Mouse (Mus musculus) heart, adult 8-10 months (tissue): ENCODE data around the gene Klra6. TPM values are rescaled to one million over a fixed set of nuclear protein-coding genes. Genes with fewer than 3 reads are reported as not detected.
"Not testable (repeated sequence)": the region's sequence is repeated elsewhere in the genome, so short reads cannot be mapped to it uniquely, and the experiment has no call there.

Experiments used
- DNase-seq: peaks from one replicate; pipeline ENCODE4 v3.0.0; 2022; ENCODE audit warnings: low spot score
- total RNA-seq, 4 experiments: library from RNA; stranded (reverse); gene quantifications; 2 replicates each; pipeline ENCODE4 v1.2.4; 2022

Klra6 gene
- not detected for total RNA-seq

DNA sequence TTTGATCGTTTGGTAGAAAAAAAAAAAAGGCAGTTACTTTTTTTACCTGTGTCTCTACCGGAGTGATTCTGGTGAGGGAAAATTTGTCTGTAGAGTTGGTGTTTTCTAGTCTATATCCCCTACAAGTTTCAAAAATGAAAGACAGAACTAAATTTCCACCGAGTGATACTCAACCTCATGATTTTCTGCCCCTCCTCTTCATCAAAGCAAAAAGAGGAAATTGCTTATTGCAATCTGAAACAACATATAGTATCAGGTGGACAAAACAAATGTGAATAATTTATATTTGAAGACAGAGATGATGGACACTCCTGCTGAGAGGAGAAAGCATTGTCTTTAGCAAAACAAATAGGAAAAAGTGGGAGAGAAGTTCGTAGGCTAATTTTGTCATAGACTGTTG, at the start of gene Klra6:
Gene Klra6, minus strand, starts transcription at position 101 of the 400 bp plus-strand sequence.
- DNase-seq: no peak

DNA sequence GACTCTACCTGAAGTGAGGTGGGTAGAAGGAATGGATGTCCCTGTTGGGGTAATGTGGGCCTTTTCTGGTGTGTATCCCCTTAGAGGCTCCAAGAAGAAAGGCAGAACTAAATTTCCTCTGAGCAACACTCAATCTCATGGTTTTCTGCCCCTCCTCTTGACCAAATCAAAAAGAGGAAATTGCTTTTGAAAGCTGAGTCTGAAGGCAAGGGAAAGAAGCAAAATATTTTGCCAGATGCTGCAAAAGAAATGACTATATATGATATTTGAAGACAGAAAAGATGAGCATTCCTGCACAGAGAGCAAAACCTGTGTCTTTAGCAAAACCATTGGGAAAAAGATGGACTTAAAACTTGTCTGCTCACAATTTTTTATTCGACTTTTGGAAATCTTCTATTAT, 40.4 kb upstream of the Klra6 start, which contains the start of gene Klra4:
Gene Klra4, minus strand, starts transcription at position 101 of the 400 bp plus-strand sequence.
- not testable (repeated sequence) for DNase-seq

DNA sequence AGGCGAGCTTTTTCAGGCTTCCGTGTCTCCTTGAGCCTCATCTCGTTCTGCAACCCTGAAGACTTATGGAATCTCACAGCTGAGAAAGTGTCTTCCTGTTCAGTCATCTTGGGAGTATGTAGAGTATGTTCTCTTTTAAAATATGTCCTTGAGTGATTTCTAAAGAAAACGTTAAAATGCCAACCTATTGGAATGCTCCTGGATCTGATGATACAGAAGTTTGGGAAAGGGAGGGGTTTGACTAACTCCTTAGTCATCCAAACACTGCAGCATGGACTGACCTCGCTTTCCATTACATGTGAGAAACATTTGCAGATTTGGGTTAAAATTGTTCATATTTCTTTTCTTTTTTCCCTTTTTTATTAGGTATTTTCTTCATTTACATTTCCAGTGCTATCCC, 38.4 kb upstream of the Klra6 start:
- DNase-seq: no peak

DNA sequence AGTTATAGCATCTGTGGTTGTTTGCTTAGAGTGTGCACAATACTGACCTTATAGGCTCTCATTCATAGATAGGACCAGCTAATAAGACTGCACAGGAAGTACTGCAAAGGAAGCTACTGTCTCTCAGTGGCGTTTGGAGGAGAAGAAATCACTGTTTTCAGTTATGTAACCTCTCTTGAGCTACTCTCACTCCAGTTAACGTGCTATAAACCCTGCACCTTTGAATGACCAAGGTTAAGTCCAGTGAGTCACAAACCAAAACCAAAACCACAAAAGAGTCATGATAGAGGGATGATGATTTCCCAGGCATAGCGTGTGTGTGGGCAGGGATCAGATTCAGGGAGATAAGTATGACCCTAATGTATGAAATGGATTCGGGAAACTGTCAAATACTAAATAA, 8.4 kb upstream of the Klra6 start:
- not testable (repeated sequence) for DNase-seq

DNA sequence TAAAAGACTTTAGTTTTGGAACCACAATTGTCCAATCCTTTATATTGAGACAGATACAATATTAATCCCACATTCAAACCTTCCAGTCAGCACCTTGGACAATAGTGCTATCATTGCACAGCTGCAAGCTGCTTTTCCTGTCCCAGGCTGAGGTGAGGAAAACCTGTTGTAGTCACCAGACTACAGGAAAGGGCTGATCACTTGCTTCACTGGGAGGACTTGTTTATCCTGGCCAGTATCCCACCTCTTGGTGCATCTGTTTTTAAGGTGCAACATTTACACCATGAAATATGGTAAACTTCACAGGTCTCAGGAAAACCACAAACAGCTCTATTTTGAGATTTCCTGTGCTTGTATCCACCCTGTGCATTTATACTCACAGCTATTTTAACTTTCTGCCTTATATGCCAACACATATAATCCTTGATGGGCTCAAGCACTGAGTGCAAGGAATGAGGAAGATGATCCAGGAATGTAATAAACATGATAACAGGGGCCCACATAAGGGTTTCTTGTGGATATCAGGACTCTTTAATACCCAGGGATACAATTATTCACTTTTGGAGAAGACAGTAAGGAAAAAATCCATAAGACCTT, 4.8 kb upstream of the Klra6 start:
- DNase-seq: peak; percentile 14

Other genes starting within 250 kb of the Klra6 start
- gene Gm156, start 242.7 kb downstream of the Klra6 start, total RNA-seq: not detected
- gene Gm17631, start 164.3 kb downstream of the Klra6 start, total RNA-seq: not detected
- not detected for gene Klra17, start 150.3 kb downstream of the Klra6 start, total RNA-seq
- not detected for gene Klra5, start 109.3 kb downstream of the Klra6 start, total RNA-seq
- gene Klra4, start 40.3 kb upstream of the Klra6 start, total RNA-seq: not detected
- gene Klra8, start 102.9 kb upstream of the Klra6 start, total RNA-seq: under 1 TPM; 0.37 to 0.76 (median 0.56) TPM
- 1 to 10 TPM; 2.1 to 3.6 (median 2.7) TPM for gene Klra9, start 166.2 kb upstream of the Klra6 start, total RNA-seq
- not detected for gene Klra7, start 206.4 kb upstream of the Klra6 start, total RNA-seq